Mouse (Mus musculus): ENCODE data around the gene Tpm4. TPM values are rescaled to one million over a fixed set of nuclear protein-coding genes. Genes with fewer than 3 reads are reported as not detected.

Tpm4 gene
- polyA plus RNA-seq, 1 experiment: 97.8 TPM

DNA sequence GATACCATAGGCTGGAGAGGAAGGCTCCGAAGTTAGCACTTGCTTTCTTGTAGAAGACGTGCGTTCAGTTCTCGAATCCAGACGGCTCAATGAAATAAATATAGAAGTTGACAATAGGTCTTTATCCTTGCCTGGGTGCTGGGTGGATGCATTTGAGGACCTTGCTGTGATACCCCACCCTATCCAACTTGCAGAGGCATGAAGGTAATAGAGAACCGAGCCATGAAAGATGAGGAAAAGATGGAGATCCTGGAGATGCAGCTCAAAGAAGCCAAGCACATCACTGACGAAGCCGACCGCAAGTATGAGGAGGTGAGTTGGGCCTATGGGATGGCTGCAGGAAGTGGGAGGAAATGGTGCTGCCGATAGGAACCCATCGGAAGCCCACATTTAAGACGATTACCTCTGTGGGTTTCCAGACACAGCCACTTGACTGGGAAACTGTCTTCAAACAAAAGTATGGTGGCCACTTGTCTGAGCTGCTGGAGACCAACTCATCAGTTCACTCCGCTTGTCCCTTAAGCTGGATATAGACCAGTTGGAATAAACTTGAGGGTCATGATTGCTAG, 8.6 kb downstream of the Tpm4 start:
- DNase-seq (ENCODE audit: low read depth): no peak

DNA sequence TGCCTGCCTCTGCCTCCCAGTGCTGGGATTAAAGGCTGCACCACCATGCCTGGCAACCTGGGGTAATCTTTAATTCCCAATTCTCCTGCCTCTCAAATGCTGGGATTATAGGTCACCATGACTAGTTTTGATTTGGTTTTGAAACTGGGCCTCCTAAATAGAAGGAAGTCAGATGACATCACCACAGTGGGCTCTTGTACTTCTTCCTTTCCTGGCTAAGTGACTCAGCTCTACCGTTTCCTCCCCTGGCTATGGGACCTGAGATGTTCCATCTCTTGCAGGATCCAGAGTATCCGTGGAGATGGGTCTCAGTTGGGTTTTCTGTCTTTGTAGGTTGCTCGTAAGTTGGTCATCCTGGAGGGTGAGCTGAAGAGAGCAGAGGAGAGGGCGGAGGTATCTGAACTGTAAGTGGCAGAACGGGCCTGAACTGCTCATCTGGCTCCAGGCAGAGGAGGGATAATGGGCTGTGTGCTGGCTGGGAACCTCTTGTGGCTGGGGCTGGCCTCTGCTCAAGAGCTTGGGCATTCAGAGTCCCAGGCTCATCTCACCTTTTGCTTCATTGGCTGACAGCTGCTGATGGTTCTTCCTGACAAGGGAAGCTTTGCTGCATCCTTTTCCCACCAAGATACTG, 9.7 kb downstream of the Tpm4 start:
- no peak for DNase-seq (ENCODE audit: low read depth)

DNA sequence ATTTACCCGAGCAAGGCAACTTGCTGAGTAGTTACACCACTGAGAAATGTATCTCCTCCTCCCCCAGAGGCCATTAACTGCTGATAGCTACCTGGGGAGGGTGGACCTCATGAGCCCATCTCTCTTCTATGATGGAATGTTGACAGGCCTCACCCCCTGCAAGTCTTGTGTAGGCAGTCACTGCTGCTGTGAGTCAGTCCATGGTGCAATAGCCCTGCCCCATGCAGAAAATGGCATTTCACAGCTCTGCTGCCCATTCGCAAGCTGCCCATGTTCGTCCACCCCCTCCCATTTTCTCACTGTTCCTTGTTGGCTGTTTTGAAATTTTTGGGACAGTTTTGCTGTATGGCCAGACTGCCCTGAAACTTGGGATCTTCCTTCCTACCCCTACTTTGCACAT, 10.7 kb downstream of the Tpm4 start:
- DNase-seq (ENCODE audit: low read depth): no peak

DNA sequence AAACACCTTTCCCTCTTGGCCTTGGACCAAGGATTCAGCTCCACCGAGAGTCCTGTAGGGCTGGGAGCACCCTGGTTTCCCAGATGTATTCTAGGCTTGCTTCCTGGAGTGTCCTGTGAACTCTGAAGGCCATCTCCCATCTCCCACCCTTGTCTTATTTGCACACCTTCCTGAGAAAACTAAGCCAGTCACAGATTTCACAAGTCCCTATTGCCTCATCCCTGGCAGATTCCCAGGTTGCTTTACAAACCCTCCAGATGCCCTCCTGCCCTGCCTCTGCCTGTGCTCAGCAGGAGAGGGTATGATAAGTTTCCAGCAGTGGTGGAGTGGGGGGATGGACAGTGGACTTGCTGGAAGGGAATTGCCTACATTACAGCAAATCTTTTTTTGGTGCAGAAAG, 11.3 kb downstream of the Tpm4 start:
- DNase-seq (ENCODE audit: low read depth): no peak

DNA sequence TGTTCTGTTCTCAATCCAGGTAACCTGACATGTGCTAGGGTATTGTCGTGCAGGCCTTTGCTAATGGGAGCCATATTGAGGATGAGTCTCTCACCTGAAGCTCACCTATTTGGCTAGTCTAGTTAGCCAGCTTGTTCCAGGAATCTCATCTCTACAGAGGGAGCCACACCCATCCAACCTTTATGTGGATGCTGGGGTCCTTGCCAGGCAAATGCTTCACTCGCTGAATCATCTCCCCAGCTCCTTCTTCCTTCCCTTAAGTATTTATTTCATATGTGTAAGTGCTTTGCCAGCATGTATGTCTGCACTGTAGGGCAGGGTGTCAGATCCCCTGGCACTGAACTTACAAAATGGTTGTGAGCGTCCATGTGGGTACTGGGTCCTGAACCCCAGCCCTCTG, 11.8 kb downstream of the Tpm4 start:
- DNase-seq (ENCODE audit: low read depth): no peak

DNA sequence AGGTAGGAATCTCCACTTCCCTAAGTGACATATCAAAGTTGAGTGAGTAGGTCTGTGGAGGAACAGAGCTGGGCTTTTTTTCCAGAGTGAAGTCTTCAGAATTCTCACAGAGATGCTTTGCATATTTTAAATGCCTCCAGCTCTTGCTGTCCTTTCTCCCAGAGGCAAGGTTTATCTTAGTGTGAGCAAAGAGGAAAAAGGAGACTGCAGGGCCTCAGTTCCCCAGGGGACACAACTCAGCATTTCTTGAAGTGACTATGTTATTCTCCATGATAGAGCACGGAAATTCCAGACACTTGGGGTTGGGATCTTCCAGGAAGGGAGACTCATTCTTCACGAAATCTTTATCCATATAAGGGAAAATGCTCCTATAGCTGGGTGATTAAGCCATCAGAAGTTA, 12.5 kb downstream of the Tpm4 start:
- no peak for DNase-seq (ENCODE audit: low read depth)

DNA sequence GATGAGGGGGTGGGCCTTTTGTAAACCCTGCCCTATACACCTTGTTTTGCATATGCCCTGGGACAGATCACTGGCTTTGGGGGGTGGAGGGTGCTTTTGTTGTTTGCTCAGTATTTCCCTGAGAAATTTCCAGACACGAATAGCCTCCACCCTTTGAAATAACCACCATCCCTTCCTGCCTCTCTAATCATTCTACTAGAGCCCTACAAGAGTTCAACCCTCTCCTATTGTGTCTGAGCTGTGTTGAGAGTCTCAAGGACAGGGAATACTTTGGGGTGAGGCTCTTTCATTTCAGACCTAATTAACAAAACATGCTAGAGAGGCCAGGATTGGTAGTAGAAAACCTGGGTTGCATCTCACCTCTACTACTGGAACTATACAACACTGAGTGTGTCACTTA, 14.3 kb downstream of the Tpm4 start:
- no peak for DNase-seq (ENCODE audit: low read depth)

DNA sequence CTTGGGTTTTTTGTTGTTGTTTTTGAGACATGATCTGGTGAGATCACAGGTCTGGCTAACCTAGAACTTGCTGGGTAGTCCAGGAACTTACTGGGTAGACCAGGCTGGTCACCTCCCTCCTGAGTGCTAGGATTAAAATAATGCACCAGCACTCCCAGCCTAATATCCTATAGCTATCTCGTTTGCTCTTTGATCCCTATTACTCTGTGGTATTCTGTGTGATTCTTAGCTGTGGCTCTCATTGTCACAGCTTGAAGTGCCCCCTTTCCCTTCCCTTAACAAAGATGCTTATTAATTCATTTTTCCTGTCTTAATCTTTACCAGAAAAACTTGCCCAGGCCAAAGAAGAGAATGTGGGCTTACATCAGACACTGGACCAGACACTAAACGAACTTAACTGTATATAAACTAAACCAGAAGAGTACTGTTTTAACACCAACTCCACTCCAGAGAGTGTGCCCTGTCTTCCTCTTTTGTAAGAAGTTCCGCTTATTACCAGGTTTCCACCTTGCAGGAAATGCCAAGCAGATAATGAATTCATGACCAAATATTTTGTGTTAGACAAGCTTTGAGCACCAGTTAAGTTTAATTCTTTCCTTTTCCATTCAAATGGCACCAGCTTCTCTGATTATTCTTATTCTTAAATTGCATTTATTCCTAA, 16.8 kb downstream of the Tpm4 start:
- DNase-seq (ENCODE audit: low read depth): no peak

DNA sequence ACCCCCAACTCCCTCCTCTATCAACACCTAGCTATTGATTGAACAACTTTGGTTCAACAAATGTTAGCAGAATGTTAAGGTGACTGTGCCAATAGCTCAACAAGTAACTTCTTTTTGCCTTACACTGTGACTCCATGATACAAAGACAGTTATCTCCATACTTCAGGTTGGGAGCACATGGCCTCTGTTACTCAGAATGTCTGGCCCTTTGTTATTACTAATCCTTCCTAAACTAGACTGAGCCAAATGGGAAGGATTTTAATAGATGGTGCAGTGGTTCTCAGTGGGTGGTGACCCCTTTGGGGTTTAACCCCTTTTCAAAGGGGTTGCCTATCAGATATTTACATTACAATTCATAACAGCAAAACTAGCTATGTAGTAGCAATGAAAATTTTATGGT, 18.6 kb downstream of the Tpm4 start:
- DNase-seq (ENCODE audit: low read depth): no peak

DNA sequence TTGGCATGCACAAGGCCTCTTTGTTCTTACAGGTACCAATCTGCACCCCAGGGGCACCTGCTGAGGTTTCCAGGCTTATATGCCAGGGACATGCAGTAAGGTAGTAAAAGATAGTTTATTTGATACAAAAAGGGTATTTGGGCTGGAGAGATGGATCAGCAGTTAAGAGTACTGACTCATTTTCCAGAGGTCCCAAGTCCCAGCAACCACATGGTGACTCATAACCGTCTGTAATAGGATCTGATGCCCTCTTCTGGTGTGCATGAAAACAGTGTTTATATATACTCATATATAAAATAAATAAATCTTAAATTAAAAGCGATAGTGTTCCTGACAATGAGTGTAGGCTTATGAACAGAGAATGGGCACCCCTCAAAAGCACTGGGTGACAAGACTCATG, 23.3 kb downstream of the Tpm4 start:
- DNase-seq (ENCODE audit: low read depth): no peak

DNA sequence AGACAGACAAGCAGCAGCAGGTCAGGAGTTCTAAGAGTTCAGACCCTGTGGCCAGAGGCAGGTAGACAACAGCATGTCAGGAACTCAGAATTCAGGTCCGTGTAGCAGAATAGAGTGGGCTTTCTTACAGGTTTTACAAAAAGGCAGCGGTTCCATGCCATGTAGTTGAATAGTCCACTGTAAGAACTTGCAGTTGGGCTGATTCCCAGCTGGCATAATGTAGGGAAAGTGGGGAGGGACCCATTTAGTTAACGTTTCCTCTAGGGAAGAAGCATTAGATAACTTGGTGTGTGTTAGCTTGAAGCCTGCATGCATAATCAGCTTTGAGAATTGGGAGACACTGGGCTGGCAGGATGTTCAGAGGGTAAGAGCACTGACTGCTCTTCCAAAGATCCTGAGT, 24.0 kb downstream of the Tpm4 start:
- DNase-seq (ENCODE audit: low read depth): no peak

DNA sequence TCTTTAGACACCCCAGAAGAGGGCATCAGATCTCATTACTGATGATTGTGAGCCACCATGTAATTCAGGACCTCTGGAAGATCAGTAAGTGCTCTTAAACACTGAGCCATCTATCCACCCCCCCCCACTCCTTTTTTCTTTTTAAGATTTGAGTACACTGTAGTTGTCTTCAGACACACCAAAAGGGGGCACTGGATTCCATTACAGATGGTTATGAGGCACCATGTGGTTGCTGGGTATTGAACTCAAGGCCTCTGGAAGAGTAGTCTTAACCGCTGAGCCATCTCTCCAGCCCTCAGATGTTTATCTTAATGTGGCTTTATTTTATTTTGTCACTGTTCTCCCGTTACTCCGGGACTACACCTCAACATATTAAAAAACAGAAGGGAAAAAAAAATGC, 25.2 kb downstream of the Tpm4 start:
- no peak for DNase-seq (ENCODE audit: low read depth)

DNA sequence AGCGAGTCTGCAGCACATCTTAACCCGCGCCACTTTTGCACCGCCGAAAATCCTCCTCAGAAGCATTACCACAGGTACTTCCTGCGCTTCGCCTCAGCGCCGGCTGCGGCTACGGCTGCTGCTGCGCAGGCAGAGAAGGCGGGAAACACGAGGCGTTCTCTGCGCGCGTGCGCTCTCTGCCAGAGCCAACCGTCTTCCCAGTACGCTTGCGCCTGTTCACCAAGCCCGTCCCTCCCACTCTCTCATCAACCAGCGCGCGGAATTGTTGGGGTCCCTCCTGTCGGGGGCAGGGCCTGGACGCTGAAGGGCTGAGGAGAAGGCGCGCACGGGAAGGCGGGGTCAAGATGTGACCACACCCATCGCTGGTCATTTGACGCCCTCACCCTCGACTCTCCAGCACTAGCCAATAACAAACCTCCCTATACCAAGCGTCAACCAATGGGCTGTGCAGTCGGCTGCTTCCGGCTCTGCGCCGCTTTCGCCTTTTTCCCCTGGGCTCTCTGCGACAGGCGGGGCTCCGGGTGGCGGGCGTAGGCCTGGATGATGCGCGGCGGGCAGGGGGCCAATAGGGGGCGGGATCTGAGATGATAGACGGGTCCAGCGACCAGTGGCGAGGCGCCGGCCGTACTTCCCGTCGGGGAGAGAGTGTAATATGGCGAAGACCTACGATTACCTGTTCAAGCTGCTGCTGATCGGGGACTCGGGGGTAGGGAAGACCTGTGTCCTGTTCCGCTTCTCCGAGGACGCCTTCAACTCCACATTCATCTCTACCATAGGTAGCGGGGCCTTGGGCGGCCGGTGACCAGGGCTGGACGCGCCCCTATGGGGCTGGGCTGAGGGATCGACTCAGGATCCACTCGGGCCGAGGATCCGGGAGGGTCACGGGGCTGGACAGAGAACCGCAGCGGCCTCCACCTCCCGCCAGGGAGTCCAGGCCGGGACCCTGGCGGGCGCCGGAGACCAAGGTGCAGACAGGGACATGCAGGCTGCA, 26.2 kb downstream of the Tpm4 start, which contains the start of gene Rab8a:
Gene Rab8a (plus strand): TSS at position 494 of the 991 bp plus-strand sequence.
- DNase-seq (ENCODE audit: low read depth): peak; percentile 93

DNA sequence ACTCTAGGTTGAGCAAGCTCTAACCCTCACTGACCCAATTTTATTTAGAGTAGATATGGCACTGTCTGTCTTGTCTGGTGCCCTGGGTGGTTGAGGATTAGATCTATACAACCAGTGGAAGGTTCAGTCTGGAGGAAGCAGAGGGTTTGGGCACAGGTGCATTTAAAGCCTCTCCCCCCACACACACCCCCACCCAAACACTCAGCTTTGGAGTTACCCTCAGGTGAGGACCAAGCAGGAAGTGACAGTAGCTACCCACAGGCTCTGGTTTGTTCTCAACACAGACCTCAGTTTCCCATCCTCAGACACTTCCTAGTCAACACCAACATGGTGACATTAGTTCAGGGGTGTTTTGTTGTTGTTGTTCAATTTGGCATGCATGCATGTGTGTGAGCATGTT, 28.0 kb downstream of the Tpm4 start:
- no peak for DNase-seq (ENCODE audit: low read depth)

DNA sequence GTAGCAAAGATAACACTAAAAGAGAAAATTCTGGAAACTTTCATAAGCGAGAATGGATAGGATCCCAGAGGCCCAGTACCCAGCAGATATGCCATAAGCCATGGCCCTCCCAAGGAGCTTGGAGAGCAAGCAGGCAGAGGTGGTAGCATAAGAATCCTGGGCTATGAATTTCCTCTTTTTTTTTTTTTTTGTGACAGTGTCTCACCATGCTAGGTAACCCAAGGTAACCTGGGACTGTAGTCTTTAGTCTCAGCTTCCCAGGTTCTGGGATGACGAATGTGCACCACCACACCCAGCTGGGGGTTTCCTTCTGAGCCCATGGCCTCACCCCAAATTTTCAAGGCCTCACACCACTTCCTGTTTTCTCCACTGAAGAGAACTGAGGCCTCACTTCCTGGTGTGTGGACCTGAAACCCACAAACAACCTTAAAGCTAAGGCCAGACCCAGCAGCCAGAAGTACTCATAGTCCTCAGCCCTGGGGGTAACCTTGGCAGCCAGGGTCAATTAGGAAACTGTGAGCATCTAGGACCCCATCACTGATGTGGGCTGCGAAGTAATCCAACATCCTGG, 34.4 kb downstream of the Tpm4 start:
- DNase-seq (ENCODE audit: low read depth): no peak

DNA sequence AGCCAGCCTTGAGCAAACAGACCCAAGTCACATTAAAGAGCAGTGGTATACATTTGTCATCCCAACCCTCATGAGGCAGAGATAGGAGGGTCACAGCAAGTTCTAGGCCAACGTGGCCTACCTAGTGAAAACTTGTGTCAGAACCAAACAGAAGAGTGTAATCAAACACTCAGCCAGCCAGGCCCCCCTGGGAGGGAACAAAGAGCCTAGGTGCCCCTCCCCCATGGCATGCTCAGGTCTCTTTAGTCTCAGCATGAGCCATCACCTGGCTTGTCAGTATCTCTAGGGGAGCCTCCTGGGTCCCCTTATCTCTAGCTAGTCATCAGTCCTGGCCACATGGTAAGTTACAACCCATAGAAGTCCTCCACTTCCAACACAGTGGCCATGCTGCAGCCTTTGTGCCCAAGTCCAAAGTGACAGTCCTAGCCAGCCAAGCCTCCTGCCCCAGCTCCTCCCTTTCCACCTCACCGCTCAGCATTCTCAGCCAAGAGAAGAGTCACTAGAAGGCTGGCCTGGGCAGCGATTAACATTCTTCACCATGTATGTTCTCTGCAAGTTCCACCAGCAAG, 35.0 kb downstream of the Tpm4 start:
- DNase-seq (ENCODE audit: low read depth): no peak

DNA sequence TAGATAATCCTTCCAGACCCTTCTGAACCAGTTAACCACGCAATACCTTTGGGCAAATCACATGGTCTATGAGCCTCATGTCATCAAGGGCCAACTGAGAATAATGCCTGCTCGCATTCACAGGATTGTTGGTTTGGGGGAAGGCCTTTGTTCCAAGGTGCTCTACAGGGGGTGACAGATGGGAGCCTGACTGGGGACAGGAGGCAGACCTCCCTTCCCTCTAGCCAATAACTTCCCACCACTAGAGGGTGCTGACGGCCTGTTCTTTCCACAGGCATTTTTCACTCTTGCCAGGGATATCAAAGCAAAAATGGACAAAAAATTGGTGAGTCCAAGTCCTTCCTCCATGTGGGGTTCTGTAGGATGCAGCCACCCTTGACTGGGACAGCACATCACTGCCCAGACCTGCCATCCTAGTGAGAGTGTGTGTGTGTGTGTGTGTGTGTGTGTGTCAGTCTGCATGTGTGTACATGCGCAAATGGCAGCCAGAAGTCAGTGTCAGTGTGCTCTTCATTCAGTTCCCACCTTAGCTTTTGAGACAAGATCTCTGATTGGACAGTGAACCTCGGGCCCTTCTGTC, 42.7 kb downstream of the Tpm4 start:
- no peak for DNase-seq (ENCODE audit: low read depth)

DNA sequence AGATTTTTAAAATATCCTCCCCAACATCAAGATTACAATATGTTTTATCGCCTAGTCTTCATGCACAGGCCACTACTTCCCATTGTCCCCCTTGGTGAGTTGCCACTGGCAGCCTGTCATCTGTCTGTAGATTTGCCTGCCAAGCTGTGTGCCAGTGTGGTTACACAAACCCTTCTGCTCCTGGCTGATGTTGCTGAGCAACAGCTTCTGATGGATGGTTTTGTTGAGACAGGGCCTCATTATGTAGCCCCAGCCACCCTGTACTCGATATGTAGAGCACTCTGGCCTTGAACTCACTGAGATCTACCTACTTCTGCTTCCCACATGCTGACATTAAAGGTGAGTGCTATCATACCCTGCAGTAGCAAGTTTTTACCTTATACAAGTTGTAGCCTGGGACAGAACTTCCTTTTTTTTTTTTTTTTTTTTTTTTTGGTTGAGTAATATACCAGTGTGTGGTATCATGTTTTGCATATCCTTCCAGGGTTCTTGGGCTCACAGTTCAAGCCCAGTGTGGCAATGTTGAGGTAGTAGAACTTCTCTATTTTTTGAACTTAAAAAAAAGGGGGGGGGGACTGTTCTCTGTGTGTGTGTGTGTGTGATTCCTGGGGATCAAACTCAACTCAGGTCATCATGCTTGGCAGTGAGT, 48.9 kb downstream of the Tpm4 start:
- DNase-seq (ENCODE audit: low read depth): no peak

DNA sequence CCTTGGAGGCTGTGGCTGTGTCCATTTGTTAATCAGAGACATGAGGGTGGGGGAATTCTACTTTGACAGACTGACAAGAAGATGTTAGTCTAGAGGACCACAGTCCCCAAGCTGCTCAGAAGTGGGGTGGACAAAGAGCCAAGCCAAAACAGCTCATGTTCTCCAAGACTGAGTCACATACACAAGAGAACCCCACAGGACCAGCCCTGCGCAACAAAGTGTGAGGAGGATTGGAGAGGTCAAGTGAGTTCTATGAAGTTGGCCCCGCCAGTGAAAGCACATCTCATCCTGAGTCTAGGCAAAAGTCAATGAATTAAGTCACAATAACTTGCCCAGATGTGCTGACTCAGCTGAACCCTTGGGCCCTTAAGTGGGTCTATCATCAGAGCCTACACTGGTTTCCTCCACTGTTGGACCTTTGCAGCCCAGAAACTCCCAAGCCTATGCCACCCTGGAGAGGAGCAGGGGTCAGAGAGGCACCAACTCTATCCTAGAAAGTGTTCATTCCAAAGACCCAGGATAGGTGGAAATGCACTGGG, 53.1 kb downstream of the Tpm4 start:
- no peak for DNase-seq (ENCODE audit: low read depth)

DNA sequence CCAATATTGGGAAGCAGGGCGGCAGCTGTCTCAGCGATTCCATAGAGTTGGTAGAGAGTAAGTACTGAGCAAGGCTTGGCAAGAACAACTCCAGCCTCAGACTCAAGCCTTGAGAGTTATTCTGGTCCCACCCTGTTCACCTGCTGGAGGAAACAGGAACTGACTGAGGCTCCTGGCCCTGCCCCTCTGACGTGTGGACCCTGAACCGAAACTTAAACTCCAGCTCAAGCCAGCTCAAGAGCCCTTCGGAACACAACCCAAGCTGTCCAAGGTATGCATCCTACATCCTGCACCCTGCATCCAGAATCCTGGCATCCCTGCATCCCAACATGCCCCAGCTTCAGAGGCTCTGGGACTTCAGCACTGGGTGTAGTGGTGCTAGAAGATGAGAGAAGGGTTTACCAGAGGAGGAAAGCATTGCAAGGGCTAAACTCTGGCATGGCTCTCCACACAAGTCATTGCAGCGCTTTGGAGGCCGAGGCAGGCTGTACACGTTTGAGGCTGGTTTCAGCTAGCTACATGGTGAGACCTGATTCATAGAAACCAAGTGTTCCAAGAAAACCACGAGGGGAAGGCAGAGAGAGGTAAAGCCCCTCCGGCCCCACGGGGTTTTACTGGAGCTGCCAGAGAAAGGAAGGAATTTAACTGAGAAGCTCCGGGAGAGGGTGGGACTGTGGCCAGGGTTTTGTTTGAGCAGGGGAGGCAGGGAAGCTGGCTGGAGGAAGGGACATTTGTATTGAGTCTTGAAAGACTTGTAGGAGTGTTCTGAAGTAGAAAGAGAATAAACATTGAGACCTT, 54.8 kb downstream of the Tpm4 start, which contains the start of gene Hsh2d:
Gene Hsh2d (plus strand): TSS at position 222 of the 798 bp plus-strand sequence.
- no peak for DNase-seq (ENCODE audit: low read depth)

Data from gonadal fat pad, adult 2 months (tissue).